Mouse (Mus musculus) skeletal muscle tissue, postnatal 0 days (tissue): ENCODE measurements around the gene Lrrc63. TPM values are rescaled to one million over a fixed set of nuclear protein-coding genes. Genes with fewer than 3 reads are reported as not detected.

Experiments
- polyA plus RNA-seq: library from polyadenylated mRNA; unstranded; fragments of >200 nt; fragmentation: Nextera tagmentation; extraction: Ambion mirVana; gene quantifications from 2 replicates; pipeline ENCODE4 v1.2.1, GENCODE M21; 2015

The Lrrc63 gene
- polyA plus RNA-seq, result not detected in 2 replicates

GRCm38 (mm10) chr14:75130501-75131318, at the start of gene Lrrc63, which contains the start of gene Lcp1:
Gene Lrrc63, minus strand, starts transcription at chr14:75130881.
Gene Lcp1, plus strand, starts transcription at chr14:75131101.

Other genes with a start within 250 kb of the Lrrc63 start
- 9.4 and 9.5 TPM in 2 replicates for gene Lrch1, start 183.0 kb downstream of the Lrrc63 start, polyA plus RNA-seq
- 0.15 and 0.28 TPM in 2 replicates for gene Rubcnl, start 114.9 kb downstream of the Lrrc63 start, polyA plus RNA-seq
- 15.0 and 17.4 TPM in 2 replicates for gene Lcp1, start 220 bp upstream of the Lrrc63 start, polyA plus RNA-seq
- 0.13 and 0.26 TPM in 2 replicates for gene Cpb2, start 111.4 kb upstream of the Lrrc63 start, polyA plus RNA-seq
- 15.8 and 20.2 TPM in 2 replicates for gene Zc3h13, start 153.5 kb upstream of the Lrrc63 start, polyA plus RNA-seq